Mouse (Mus musculus): ENCODE results near the gene Bcl2.
A peak's percentile ranks its signal among the peaks of the same experiment; 100 is the strongest.
"Not testable (repeated sequence)": the region's sequence is repeated elsewhere in the genome, so short reads cannot be mapped to it uniquely, and the experiment has no call there.

The Bcl2 gene

DNA sequence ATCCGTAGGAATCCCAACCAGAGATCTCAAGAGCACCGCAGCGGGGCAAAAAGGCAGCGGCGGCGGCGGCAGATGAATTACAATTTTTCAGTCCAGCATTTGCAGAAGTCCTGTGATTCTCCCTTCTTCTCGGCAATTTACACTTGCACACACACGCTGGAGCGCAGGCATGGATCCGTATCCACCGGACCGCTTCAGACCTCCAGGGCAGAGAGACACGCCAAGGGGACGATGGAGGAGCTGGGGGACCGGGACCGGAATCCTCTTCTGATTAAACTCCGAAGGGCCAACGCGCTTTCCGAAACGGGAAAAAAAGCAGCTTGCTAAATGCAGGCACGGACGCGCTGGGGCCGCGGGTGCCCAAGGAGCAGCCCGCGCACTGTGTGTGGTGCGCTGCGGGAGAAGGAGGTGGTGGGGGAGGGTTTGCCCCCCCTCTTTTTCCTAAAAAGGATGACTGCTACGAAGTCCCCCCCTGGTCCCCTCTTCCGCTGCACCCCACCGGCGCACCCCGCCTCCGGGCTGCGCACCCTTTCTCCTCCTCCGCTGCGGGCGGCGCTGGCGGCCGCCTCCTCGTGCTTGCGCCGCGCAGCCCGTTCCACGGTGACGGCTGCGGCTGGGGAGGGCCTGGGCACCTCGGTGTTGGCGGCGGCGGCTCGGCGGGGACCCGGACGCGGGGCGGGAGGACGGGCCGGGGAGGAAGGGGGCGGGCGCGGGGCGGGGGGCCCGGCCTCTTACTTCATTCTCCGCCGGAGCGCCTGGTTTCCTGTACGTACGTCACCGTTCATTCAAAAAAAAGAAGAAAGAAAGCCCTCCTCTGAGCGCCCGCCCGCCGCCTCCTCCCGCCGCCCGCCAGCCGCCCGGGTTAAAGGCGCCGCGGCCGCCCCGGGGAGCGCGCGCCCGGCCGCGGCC, at the start of gene Bcl2:
TSS of gene Bcl2 (minus strand) at position 654 of the 909 bp plus-strand sequence.
- peak; percentile 58 for DNase-seq (ENCODE audit: low spot score)

DNA sequence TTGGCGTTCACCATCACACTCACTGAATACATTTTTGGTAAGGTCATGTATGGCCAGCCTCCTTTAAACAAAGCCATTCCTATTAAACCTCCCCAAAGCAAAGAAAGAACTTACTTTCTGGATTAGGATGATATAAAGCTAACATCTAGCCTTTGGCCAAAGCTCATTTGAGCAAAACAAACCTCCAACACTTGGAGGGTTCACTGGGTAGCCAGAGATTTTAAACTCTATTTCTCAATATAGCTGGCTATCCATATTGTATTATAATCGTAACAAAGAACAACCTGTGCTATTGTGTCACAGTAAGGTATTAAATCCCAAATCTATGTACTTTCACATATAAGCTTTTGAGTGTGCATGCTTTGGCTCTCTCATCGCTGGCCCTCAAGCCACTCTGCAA, 46.7 kb upstream of the Bcl2 start:
- DNase-seq (ENCODE audit: low spot score): no peak

- peak; percentile 92 for DNase-seq (ENCODE audit: low spot score)
These were observed 45.7 kb upstream of the Bcl2 start, which contains the start of gene Kdsr for GRCm38 (mm10) chr1:106759572-106760435. TSS of gene Kdsr (minus strand) at chr1:106759727.

- peak; percentile 5 for DNase-seq (ENCODE audit: low spot score)
These were observed 44.9 kb upstream of the Bcl2 start for GRCm38 (mm10) chr1:106758734-106759571.

GRCm38 (mm10) chr1:106756633-106757032, 42.6 kb upstream of the Bcl2 start:
- DNase-seq (ENCODE audit: low spot score): no peak

DNA sequence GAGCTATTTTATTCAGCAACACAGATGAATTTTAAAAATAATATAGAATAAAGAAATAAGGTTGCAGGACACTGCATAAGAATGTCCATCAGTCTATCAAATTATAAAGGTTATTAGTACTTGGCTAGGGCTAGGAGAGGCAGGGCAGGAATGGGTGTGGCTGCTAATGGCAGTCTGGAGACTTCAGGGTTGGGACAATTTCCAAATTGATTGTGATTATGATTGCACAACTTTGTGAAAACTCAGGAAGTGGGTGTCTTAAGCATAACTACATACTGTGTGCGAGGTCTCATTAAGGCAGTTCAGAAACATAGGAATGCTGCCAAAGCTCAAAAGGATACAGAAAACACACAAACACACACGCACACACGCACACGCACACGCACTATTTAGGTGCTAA, 37.9 kb upstream of the Bcl2 start:
- DNase-seq (ENCODE audit: low spot score): no peak

DNA sequence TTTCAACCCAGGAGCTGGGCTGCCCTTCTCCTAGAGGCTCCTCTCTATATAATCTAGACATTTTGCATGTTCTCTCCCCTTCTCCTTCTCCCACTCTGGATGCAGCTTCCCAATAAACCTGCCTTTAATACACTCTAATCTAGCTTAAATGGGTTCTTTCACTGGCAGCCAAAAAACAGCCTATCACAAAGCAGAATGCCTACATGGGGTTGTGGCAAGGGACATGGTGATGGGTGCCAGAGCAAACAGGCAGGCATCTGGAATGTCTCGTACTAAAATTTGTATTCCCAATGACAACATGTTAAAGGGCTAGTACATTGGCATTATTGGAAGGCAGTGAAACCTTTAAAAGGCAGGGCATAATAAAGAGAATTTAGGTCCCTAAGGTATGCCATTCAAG, 36.6 kb upstream of the Bcl2 start:
- no peak for DNase-seq (ENCODE audit: low spot score)

DNA sequence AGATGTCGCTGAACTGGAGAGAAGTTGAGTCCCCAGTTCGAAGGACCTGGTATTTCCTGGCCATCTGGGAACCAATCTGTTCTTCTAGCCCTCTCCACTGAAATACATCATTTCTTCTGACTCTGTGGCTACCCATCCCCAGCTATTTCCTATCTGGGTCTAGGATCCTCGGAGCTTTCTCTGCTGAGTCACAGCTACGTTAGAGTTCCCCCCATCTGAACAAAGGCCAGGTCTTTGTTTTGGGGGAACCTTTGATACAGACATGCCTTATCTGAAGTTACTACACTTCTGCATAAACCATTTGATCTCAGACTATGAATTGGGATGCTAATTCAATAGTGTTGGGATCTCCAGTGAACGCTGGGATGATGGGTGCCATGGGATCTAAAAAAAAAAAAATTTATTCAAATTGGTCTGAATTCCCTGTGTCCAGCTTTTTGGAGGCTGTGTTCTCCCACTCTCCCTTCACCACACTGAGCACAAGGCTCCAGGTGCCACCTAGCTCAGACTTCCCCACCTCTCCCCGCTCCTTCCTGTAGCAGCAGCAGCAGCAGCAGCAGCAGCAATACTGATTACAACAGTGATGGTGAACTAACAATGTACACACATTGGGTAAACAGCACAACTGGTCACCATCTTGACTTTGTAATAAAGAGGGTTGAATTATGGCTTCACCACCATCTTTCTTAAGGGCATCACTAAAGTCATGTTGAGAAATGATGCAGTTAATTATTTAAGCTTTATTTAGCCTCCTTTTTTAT, 34.7 kb upstream of the Bcl2 start:
- no peak for DNase-seq (ENCODE audit: low spot score)

DNA sequence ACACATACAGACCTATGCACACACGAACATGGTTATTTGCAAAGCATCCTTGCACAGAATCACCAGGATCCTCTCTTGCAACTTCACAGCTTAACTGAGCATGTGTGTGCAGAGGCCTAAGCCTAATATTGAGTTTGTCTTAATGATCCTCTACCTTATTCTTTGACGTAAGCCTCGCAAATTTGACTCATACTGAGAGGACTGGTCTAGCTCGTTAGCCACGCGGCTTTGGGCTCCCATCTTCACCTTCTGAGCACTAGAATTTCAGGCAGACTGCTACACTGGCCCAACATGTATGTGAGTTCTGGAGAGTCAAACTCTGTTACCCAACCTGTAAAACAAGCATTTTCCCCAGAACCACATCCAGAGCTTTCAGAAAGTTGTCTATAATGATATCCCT, 28.9 kb upstream of the Bcl2 start:
- DNase-seq (ENCODE audit: low spot score): no peak

- no peak for DNase-seq (ENCODE audit: low spot score)
These were observed 26.7 kb upstream of the Bcl2 start for GRCm38 (mm10) chr1:106740735-106741134.

GRCm38 (mm10) chr1:106739810-106740209, 25.7 kb upstream of the Bcl2 start:
- DNase-seq (ENCODE audit: low spot score): no peak

- no peak for DNase-seq (ENCODE audit: low spot score)
These were observed 24.0 kb upstream of the Bcl2 start for GRCm38 (mm10) chr1:106738092-106738491.

DNA sequence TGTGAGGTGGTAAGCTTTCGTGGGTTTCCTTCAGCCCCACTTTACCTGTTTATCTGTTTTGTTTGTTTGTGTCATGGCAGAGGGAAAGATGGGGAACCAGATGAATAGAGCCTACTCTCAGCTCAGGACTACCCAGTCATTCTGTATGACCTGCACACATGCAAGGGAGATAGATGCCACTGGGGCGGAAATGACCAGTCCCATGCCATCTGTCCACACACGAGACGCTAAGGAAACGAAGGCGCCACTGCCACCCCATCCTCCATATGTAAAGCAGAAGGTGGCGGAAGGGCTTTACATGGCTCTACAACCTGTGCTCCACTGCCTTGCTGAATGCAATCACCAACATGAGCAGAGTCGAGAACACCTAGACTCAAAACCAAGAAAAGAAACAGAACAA, 22.1 kb upstream of the Bcl2 start:
- DNase-seq (ENCODE audit: low spot score): no peak

DNA sequence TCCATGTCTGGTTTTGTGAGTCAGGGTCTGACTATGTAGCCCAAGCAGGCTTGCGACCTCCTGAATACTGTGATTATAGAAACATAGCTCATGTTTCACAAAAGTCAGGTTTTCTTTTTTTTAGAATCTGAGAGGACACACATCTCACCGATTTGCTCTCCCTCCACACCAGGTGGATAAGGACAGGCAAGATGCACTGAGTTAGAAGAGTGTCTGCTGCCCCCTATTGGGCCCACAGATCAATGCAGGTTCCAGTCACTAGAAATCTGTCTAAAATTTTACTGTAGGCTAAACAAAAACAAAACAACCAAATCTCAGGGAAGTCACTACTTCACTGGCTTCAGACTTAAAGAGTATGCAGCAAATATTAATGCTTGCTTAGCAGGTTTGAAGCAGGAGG, 21.5 kb upstream of the Bcl2 start:
- no peak for DNase-seq (ENCODE audit: low spot score)

DNA sequence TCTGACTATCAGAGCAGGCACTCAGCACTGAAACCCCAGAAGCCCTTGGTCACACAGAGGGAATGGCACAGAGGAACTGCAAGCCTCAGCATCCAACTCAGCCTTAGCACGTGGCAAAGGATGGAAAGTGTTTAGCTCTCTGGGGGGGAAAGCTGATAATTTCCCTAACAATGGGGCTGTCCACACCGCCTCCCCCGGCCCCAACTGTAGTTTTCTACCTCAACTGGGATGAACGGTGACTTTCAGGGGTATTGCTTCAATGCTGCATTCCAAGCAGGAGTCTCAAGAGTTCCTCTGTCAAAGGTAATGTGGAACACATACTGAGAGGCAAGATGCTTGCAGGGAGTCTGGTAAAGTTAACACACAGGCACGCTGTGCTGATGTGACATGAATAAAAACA, 8.0 kb upstream of the Bcl2 start:
- no peak for DNase-seq (ENCODE audit: low spot score)

- not testable (repeated sequence) for DNase-seq (ENCODE audit: low spot score)
These were observed 3.7 kb upstream of the Bcl2 start for GRCm38 (mm10) chr1:106717736-106718135.

DNA sequence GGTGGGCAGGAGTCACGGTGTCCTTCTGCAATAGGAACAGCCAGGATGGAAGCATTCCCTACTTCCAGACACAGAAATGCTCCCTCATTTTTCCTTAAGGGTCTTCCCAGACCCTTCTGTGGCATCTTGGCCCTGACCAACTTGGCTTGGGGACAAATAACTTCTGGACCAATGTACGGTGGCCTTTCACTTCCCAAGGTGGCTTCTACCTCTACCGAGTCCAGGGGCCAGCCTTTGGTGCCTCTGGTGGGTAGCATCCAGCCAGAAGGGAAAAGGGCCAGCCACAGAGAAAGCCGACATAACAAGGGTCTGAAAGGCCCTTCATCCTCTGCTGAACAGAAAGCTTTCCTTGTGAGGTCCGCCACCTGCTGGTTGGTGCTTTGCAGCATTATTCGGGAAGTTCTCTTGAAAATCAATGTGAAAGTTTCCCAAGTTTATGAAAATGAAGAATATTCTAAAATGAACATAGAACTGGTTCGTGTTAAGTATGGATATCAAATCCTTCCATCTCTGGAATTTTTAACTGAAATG, 3.1 kb upstream of the Bcl2 start:
- DNase-seq (ENCODE audit: low spot score): peak; percentile 64

DNA sequence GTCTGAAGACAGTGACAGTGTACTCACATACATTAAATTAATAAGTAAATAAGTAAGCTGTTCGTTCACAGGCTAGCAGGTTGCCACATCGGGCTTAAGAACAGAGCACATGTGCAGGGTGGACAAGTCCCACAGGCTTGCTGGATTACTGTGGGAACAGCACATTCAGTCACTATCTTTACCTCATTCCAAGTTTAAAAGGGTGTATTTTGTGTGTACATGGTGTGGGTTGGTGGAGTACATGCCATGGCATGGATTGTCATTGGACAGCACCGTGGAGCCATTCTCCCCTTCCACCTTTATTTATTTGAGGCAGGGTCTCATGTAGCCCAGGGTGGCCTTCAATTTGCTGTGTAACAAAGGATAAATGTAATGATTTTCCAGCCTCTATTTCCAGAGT, 2.1 kb upstream of the Bcl2 start:
- DNase-seq (ENCODE audit: low spot score): no peak

GRCm38 (mm10) chr1:106715111-106716083, 1.3 kb upstream of the Bcl2 start:
- no peak for DNase-seq (ENCODE audit: low spot score)

- DNase-seq (ENCODE audit: low spot score): peak; percentile 13
These were observed 482 bp upstream of the Bcl2 start for GRCm38 (mm10) chr1:106714530-106714981.
